Mouse (Mus musculus): ENCODE results near the gene Cdk14.
"Not testable (repeated sequence)": the region's sequence is repeated elsewhere in the genome, so short reads cannot be mapped to it uniquely, and the experiment has no call there.

Gene Cdk14

GRCm38 (mm10) chr5:5261725-5262296 is 158.3 kb downstream of the Cdk14 start:
- DNase-seq (ENCODE audit: low spot score), result no peak

GRCm38 (mm10) chr5:5260966-5261724 is 159.0 kb downstream of the Cdk14 start:
- DNase-seq (ENCODE audit: low spot score), result no peak

GRCm38 (mm10) chr5:5260309-5260708 is 159.8 kb downstream of the Cdk14 start:
- no peak for DNase-seq (ENCODE audit: low spot score)

- DNase-seq (ENCODE audit: low spot score), result no peak
Observed at GRCm38 (mm10) chr5:5254391-5254790, 165.7 kb downstream of the Cdk14 start.

- no peak for DNase-seq (ENCODE audit: low spot score)
Observed at GRCm38 (mm10) chr5:5253177-5253576, 166.9 kb downstream of the Cdk14 start.

- DNase-seq (ENCODE audit: low spot score), result no peak
Observed at GRCm38 (mm10) chr5:5247671-5248070, 172.4 kb downstream of the Cdk14 start.

- DNase-seq (ENCODE audit: low spot score), result no peak
Observed at GRCm38 (mm10) chr5:5246534-5247175, 173.5 kb downstream of the Cdk14 start.

- DNase-seq (ENCODE audit: low spot score), result no peak
Observed at GRCm38 (mm10) chr5:5245182-5245581, 174.9 kb downstream of the Cdk14 start.

GRCm38 (mm10) chr5:5243648-5244047 is 176.5 kb downstream of the Cdk14 start:
- no peak for DNase-seq (ENCODE audit: low spot score)

GRCm38 (mm10) chr5:5242704-5243103 is 177.4 kb downstream of the Cdk14 start:
- DNase-seq (ENCODE audit: low spot score), result no peak

- no peak for DNase-seq (ENCODE audit: low spot score)
Observed at GRCm38 (mm10) chr5:5241088-5241487, 179.0 kb downstream of the Cdk14 start.

- no peak for DNase-seq (ENCODE audit: low spot score)
Observed at GRCm38 (mm10) chr5:5240121-5240520, 180.0 kb downstream of the Cdk14 start.

GRCm38 (mm10) chr5:5234935-5235334 is 185.2 kb downstream of the Cdk14 start:
- DNase-seq (ENCODE audit: low spot score), result not testable (repeated sequence)

GRCm38 (mm10) chr5:5226966-5227365 is 193.1 kb downstream of the Cdk14 start:
- no peak for DNase-seq (ENCODE audit: low spot score)

GRCm38 (mm10) chr5:5211780-5212135 is 208.4 kb downstream of the Cdk14 start:
- no peak for DNase-seq (ENCODE audit: low spot score)

GRCm38 (mm10) chr5:5211034-5211779 is 208.9 kb downstream of the Cdk14 start:
- DNase-seq (ENCODE audit: low spot score), result no peak

- no peak for DNase-seq (ENCODE audit: low spot score)
Observed at GRCm38 (mm10) chr5:5208016-5208415, 212.1 kb downstream of the Cdk14 start.

- no peak for DNase-seq (ENCODE audit: low spot score)
Observed at GRCm38 (mm10) chr5:5206012-5206411, 214.1 kb downstream of the Cdk14 start.

- DNase-seq (ENCODE audit: low spot score), result no peak
Observed at GRCm38 (mm10) chr5:5194562-5195221, 225.4 kb downstream of the Cdk14 start.

- DNase-seq (ENCODE audit: low spot score), result no peak
Observed at GRCm38 (mm10) chr5:5189590-5189989, 230.5 kb downstream of the Cdk14 start.

- DNase-seq (ENCODE audit: low spot score), result no peak
Observed at GRCm38 (mm10) chr5:5185987-5186742, 233.9 kb downstream of the Cdk14 start.
